Mouse (Mus musculus) mouse embryonic stem cell (cell line): Measurements from ENCODE around the gene Gm5431.
"Not testable (repeated sequence)": the region's sequence is repeated elsewhere in the genome, so short reads cannot be mapped to it uniquely, and the experiment has no call there.

Source experiments
- in situ Hi-C, 2 experiments: fragments of 300-500 bp; cut with MboI; formaldehyde crosslinking; loops; 1 replicate in 1 of 2; 3 replicates in 1 of 2; pipeline ENCODE4 v1.14.3; 2019 to 2020; ENCODE audit warnings: low sequenced_read_pairs in 2 of 2, low pct_unique_long_range_greater_than_20kb in 1 of 2, mixed read lengths in 1 of 2; ENCODE audit not compliant: unreplicated experiment in 1 of 2

The Gm5431 gene

GRCm38 (mm10) chr11:48846881-48847280, 55.1 kb downstream of the Gm5431 start:
- in situ Hi-C loops = no loop called here

GRCm38 (mm10) chr11:48846362-48846761, 55.7 kb downstream of the Gm5431 start:
- in situ Hi-C loops = not testable (repeated sequence)

- in situ Hi-C loops = no loop called here
Observed at GRCm38 (mm10) chr11:48845244-48845815, 56.7 kb downstream of the Gm5431 start.

- in situ Hi-C loops = no loop called here
Observed at GRCm38 (mm10) chr11:48844309-48844708, 57.7 kb downstream of the Gm5431 start.

- in situ Hi-C loops = no loop called here
Observed at GRCm38 (mm10) chr11:48843202-48843601, 58.8 kb downstream of the Gm5431 start.

- in situ Hi-C loops = no loop called here
Observed at GRCm38 (mm10) chr11:48842378-48842792, 59.6 kb downstream of the Gm5431 start.

GRCm38 (mm10) chr11:48841213-48841612, 60.8 kb downstream of the Gm5431 start:
- in situ Hi-C loops = no loop called here

GRCm38 (mm10) chr11:48840805-48841204, 61.2 kb downstream of the Gm5431 start:
- in situ Hi-C loops = no loop called here

GRCm38 (mm10) chr11:48838879-48839680, 62.9 kb downstream of the Gm5431 start:
- in situ Hi-C loops = no loop called here

- in situ Hi-C loops = no loop called here
Observed at GRCm38 (mm10) chr11:48838181-48838797, 63.7 kb downstream of the Gm5431 start.
